Mouse (Mus musculus) brain, adult 2 months (tissue): ENCODE data around the gene Eif4e1b.
"Not testable (repeated sequence)": the region's sequence is repeated elsewhere in the genome, so short reads cannot be mapped to it uniquely, and the experiment has no call there.

Experiments used
- DNase-seq: peaks from one replicate; pipeline ENCODE4 v3.0.0; 2011; ENCODE audit warnings: low read depth, low spot score

Eif4e1b gene

GRCm38 (mm10) chr13:54759496-54759895 is 24.3 kb upstream of the Eif4e1b start:
- no peak for DNase-seq

GRCm38 (mm10) chr13:54760164-54760795 is 23.5 kb upstream of the Eif4e1b start:
- DNase-seq, result peak; percentile 96

GRCm38 (mm10) chr13:54760906-54761305 is 22.9 kb upstream of the Eif4e1b start:
- no peak for DNase-seq

GRCm38 (mm10) chr13:54765281-54766191 is 18.3 kb upstream of the Eif4e1b start:
- peak; percentile 82 for DNase-seq

GRCm38 (mm10) chr13:54766192-54766768 is 17.5 kb upstream of the Eif4e1b start, which contains the start of gene Sncb:
Gene Sncb, minus strand, starts transcription at chr13:54766595.
- DNase-seq, result peak; percentile 93

- DNase-seq, result no peak
Observed at GRCm38 (mm10) chr13:54767012-54767411, 16.8 kb upstream of the Eif4e1b start.

- peak; percentile 93 for DNase-seq
Observed at GRCm38 (mm10) chr13:54780592-54780991, 3.2 kb upstream of the Eif4e1b start.

GRCm38 (mm10) chr13:54781086-54781485 is 2.7 kb upstream of the Eif4e1b start:
- DNase-seq, result peak; percentile 73

GRCm38 (mm10) chr13:54783235-54783634 is 563 bp upstream of the Eif4e1b start:
- DNase-seq, result no peak

- DNase-seq, result not testable (repeated sequence)
Observed at GRCm38 (mm10) chr13:54787591-54787990, 3.8 kb downstream of the Eif4e1b start.

- DNase-seq, result peak; percentile 98
Observed at GRCm38 (mm10) chr13:54788740-54789560, 5.2 kb downstream of the Eif4e1b start, which contains the start of gene Tspan17. Gene Tspan17, plus strand, starts transcription at chr13:54789377.

GRCm38 (mm10) chr13:54789561-54790397 is 6.0 kb downstream of the Eif4e1b start:
- peak; percentile 92 for DNase-seq

GRCm38 (mm10) chr13:54792259-54793230 is 8.7 kb downstream of the Eif4e1b start:
- DNase-seq, result peak; percentile 37

GRCm38 (mm10) chr13:54794002-54794577 is 10.3 kb downstream of the Eif4e1b start:
- peak; percentile 66 for DNase-seq

GRCm38 (mm10) chr13:54794843-54795242 is 11.0 kb downstream of the Eif4e1b start:
- DNase-seq, result peak; percentile 29

GRCm38 (mm10) chr13:54797356-54797755 is 13.6 kb downstream of the Eif4e1b start:
- peak; percentile 78 for DNase-seq

GRCm38 (mm10) chr13:54797861-54798643 is 14.3 kb downstream of the Eif4e1b start:
- peak; percentile 69 for DNase-seq

GRCm38 (mm10) chr13:54798740-54799139 is 14.9 kb downstream of the Eif4e1b start:
- DNase-seq, result peak; percentile 72
